ENCODE assay signal across 33 mouse cellular contexts in the genomic region with DNA sequence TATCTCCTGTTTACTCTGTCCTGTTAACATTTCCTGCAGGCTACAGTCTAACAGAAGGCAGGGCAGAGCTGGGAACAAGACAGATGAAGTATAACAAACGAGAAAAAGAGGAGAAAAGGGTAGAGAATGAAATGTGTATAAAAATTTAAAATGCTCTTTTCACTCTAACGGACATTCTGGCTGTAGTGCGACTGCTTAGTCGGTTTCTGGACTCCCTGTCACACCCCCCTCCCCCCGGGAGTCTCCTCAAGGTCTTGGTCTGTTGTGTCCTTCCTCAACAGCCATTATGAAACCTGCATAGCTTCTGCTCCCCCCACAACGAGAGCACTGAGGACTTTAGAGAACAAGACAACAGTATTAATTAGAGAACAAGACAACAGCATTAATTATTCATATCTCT. TPM values are rescaled to one million over a fixed set of nuclear protein-coding genes. Genes with fewer than 3 reads are reported as not detected.
A peak's percentile ranks its signal among the peaks of the same experiment; 100 is the strongest.
DNase-seq lines count a peak whose midpoint lies in the region.
"Had no signal": no experiment of that assay in that cellular context is flagged by ENCODE, and none has a peak within 500 bp of the region (broad histone marks: within the 10 kb centered on the region; RNA-seq: fewer than 3 reads in every experiment).

No protein-coding gene starts in this region.

- DNase-seq in adrenal gland, adult (ENCODE audit: inconsistent age in 2 of 2, low spot score in 1 of 2) = peak; percentile 55 to 79
- no peak for DNase-seq in adrenal gland, adult 18-20 months (ENCODE audit: low spot score in 2 of 2)
- peak; percentile 64 for DNase-seq in adrenal gland, adult 2 months
- DNase-seq in adrenal gland, postnatal 10 days = peak; percentile 73
- DNase-seq in adrenal gland, postnatal 25 days = peak; percentile 50
- DNase-seq in gastrocnemius, postnatal 4 days (ENCODE audit: low spot score in 2 of 2) = no peak
- DNase-seq in urinary bladder, postnatal 36 days (ENCODE audit: low spot score in 2 of 2) = no peak
- DNase-seq in heart, adult 18-20 months = no peak
- DNase-seq: B cell, adult 2 months; cerebellum, adult 11 months; cerebellum, adult 18-20 months; cerebellum, adult 8-10 months; cerebellum, adult 9-11 months; cerebellum, postnatal 14 days; cerebellum, postnatal 36 days; embryo, embryonic 11 days had no signal

RNA-seq across cellular contexts. Expression of a gene that starts 8.3 kb away (rescaled TPM):
- total RNA-seq in adrenal gland, adult 18-20 months (2021) = 1 to 10 TPM; 4.1 to 5.2 TPM
- 1 to 10 TPM; 1.8 to 3.6 TPM for total RNA-seq in adrenal gland, adult 2 months (2021)
- 2.9 and 6.2 TPM in 2 replicates for polyA plus RNA-seq in adrenal gland, adult 2 months (2012; rRNA removed)
- total RNA-seq in adrenal gland, postnatal 10 days (2021) = under 1 TPM; 0.39 to 0.54 TPM
- total RNA-seq in adrenal gland, postnatal 25 days (2021) = 1.1 TPM in 1 of 2 replicates, not detected in the other
- total RNA-seq in gastrocnemius, postnatal 4 days (2021) = under 1 TPM; 0.27 to 0.29 TPM
- under 1 TPM in 1 of 2 experiments, not detected in 1; 0.49 TPM for total RNA-seq in heart, adult 18-20 months (2021)
- total RNA-seq: adrenal gland, postnatal 4 days; CH12.LX; common myeloid progenitor, adult 5-6 weeks had no signal
- polyA plus RNA-seq: brain, embryonic 14.5 days; CD4-positive, CD25-positive, alpha-beta regulatory T cell, adult 4 months; embryonic facial prominence, embryonic 11.5 days; embryonic facial prominence, embryonic 13.5 days; embryonic facial prominence, embryonic 15.5 days; erythroblast, embryonic 14.5 days; forebrain, embryonic 10.5 days; forebrain, embryonic 12.5 days; forebrain, embryonic 14.5 days; forebrain, embryonic 16.5 days; G1E; Patski had no signal

RNA-seq across cellular contexts. Expression of a gene that starts 10.7 kb away (rescaled TPM):
- total RNA-seq in adrenal gland, adult 18-20 months (2021) = not detected
- total RNA-seq in adrenal gland, adult 2 months (2021) = not detected
- not detected in 2 replicates for polyA plus RNA-seq in adrenal gland, adult 2 months (2012; rRNA removed)
- total RNA-seq in adrenal gland, postnatal 10 days (2021) = not detected
- not detected in 2 replicates for total RNA-seq in adrenal gland, postnatal 25 days (2021)
- total RNA-seq in gastrocnemius, postnatal 4 days (2021) = not detected
- total RNA-seq in heart, adult 18-20 months (2021) = not detected
- total RNA-seq: adrenal gland, postnatal 4 days; CH12.LX; common myeloid progenitor, adult 5-6 weeks had no signal
- polyA plus RNA-seq: activated CD4-positive, CD25-positive, alpha-beta regulatory T cell, adult 4 months; brain, embryonic 14.5 days; CD4-positive, CD25-positive, alpha-beta regulatory T cell, adult 4 months; embryonic facial prominence, embryonic 11.5 days; embryonic facial prominence, embryonic 13.5 days; embryonic facial prominence, embryonic 15.5 days; erythroblast, embryonic 14.5 days; forebrain, embryonic 10.5 days; forebrain, embryonic 12.5 days; forebrain, embryonic 14.5 days; forebrain, embryonic 16.5 days; frontal cortex, adult 2 months; G1E had no signal

Comparison
In these comparisons a context has a peak if more than half of its experiments do, and no peak if none do; other contexts are left out.
1. DNase-seq: peak in adrenal gland, adult (2 of 2), adrenal gland, adult 2 months (single experiment), adrenal gland, postnatal 10 days (single experiment) and adrenal gland, postnatal 25 days (single experiment); none in adrenal gland, adult 18-20 months (0 of 2), gastrocnemius, postnatal 4 days (0 of 2), urinary bladder, postnatal 36 days (0 of 2) and heart, adult 18-20 months (0 of 2).